Mouse (Mus musculus) liver, adult (tissue): Measurements from ENCODE around the gene Boll.

Experiments
- GATA4 ChIP-seq: IDR thresholded peaks from 2 replicates; pipeline ENCODE4 v1.6.1; 2014; ENCODE audit warnings: mild to moderate bottlenecking, low read length; ENCODE audit not compliant: insufficient replicate concordance

The Boll gene

GRCm38 (mm10) chr1:55221352-55221751 is 141.9 kb downstream of the Boll start:
- TF ChIP-seq GATA4 = no peak

- TF ChIP-seq GATA4 = no peak
These were observed 146.1 kb downstream of the Boll start for GRCm38 (mm10) chr1:55217191-55217590.

- no peak for TF ChIP-seq GATA4
These were observed 148.0 kb downstream of the Boll start for GRCm38 (mm10) chr1:55215185-55215813.

- no peak for TF ChIP-seq GATA4
These were observed 149.3 kb downstream of the Boll start for GRCm38 (mm10) chr1:55213936-55214335.

GRCm38 (mm10) chr1:55213475-55213874 is 149.8 kb downstream of the Boll start:
- TF ChIP-seq GATA4 = no peak

GRCm38 (mm10) chr1:55212771-55213170 is 150.5 kb downstream of the Boll start:
- no peak for TF ChIP-seq GATA4

GRCm38 (mm10) chr1:55211081-55211480 is 152.2 kb downstream of the Boll start:
- TF ChIP-seq GATA4 = no peak

- TF ChIP-seq GATA4 = no peak
These were observed 152.9 kb downstream of the Boll start for GRCm38 (mm10) chr1:55210202-55210965.

- TF ChIP-seq GATA4 = no peak
These were observed 154.6 kb downstream of the Boll start for GRCm38 (mm10) chr1:55208500-55209140.

- no peak for TF ChIP-seq GATA4
These were observed 155.7 kb downstream of the Boll start for GRCm38 (mm10) chr1:55207561-55207960.

- no peak for TF ChIP-seq GATA4
These were observed 157.4 kb downstream of the Boll start for GRCm38 (mm10) chr1:55205808-55206327.

GRCm38 (mm10) chr1:55201850-55202752 is 161.2 kb downstream of the Boll start:
- TF ChIP-seq GATA4 = no peak

GRCm38 (mm10) chr1:55198719-55199118 is 164.6 kb downstream of the Boll start:
- TF ChIP-seq GATA4 = no peak
